Mouse (Mus musculus): ENCODE measurements around the gene Ccser2.

GRCm38 (mm10) chr14:36885117-36885516 lies 83.5 kb downstream of the Ccser2 start:
- TF ChIP-seq EP300 (IDR thresholded peaks at IDR 0.05; ENCODE audit: low read depth) (no peak), CTCF (IDR thresholded peaks at IDR 0.05; ENCODE audit: low read depth) (no peak)
